ENCODE assay signal across 9 mouse cellular contexts in genomic region chr5:77140108-77140507, GRCm38 (mm10). TPM values are rescaled to one million over a fixed set of nuclear protein-coding genes. Genes with fewer than 3 reads are reported as not detected.
DNase-seq lines count a peak whose midpoint lies in the region; ATAC-seq lines count a peak whose summit lies in the region.
"Had no signal": no experiment of that assay in that cellular context is flagged by ENCODE, and none has a peak within 500 bp of the region (broad histone marks: within the 10 kb centered on the region; RNA-seq: fewer than 3 reads in every experiment).

No protein-coding gene starts in this region.

- DNase-seq in limb, embryonic 11.5 days (ENCODE audit: low spot score) = no peak
- DNase-seq in limb, embryonic 10.5 days (ENCODE audit: low spot score) = no peak
- DNase-seq in liver = peak; percentile 56
- no peak for DNase-seq in layer of hippocampus, postnatal 36 days
- DNase-seq in adrenal gland, adult 18-20 months (ENCODE audit: low spot score in 2 of 2) = no peak

- H3K27ac ChIP-seq in limb, embryonic 11.5 days (replicated peaks; ENCODE audit: low read depth, low read length) = no peak overlapping the region
- no peak overlapping the region for H3K27ac ChIP-seq in limb, embryonic 10.5 days
- 0 out of 2 replicates have a peak overlapping the region, but pooled peaks have one; percentile 33 for H3K27ac ChIP-seq in brown adipose tissue, adult 24 weeks (replicated peaks; ENCODE audit: low read depth, low read length)
- H3K27ac ChIP-seq in midbrain, embryonic 15.5 days = no peak overlapping the region
- H3K27ac ChIP-seq: hindbrain, embryonic 15.5 days had no signal

- H3K4me3 ChIP-seq in limb, embryonic 11.5 days (ENCODE audit: low read depth, low read length) = no peak overlapping the region
- H3K4me3 ChIP-seq in limb, embryonic 10.5 days = no peak overlapping the region
- H3K4me3 ChIP-seq in brown adipose tissue, adult 24 weeks (ENCODE audit: insufficient read depth, low read depth, low read length) = no peak overlapping the region
- H3K4me3 ChIP-seq in midbrain, embryonic 15.5 days = no peak overlapping the region
- H3K4me3 ChIP-seq: hindbrain, embryonic 15.5 days had no signal

- H3K9ac ChIP-seq in limb, embryonic 11.5 days (ENCODE audit: low read length) = no peak overlapping the region
- H3K9ac ChIP-seq in midbrain, embryonic 15.5 days = no peak overlapping the region
- H3K9ac ChIP-seq: hindbrain, embryonic 15.5 days had no signal

- ATAC-seq in limb, embryonic 11.5 days (ENCODE audit: insufficient number of reproducible peaks, low FRiP score, low TSS enrichment, low read depth) = peak; percentile 61; the same call in 1 of the 2 replicates
- ATAC-seq in neutrophil, adult 5-6 weeks (ENCODE audit: extremely low read depth, insufficient number of reproducible peaks, low FRiP score, poor library complexity, severe bottlenecking) = peak; percentile 42; the same call in 1 of the 2 replicates
- ATAC-seq in midbrain, embryonic 15.5 days (replicated peaks) = no peak

- WGBS in limb, embryonic 11.5 days = 47% methylated on average over 6 of the region's 6 CpGs
- WGBS in limb, embryonic 10.5 days = 48% methylated on average over 6 of the region's 6 CpGs
- WGBS in midbrain, embryonic 15.5 days = 62% methylated on average over 6 of the region's 6 CpGs

- no peaks in the 10 kb centered on the region for H3K9me3 ChIP-seq in limb, embryonic 11.5 days (ENCODE audit: control insufficient read depth, low read length)
- H3K9me3 ChIP-seq in limb, embryonic 10.5 days (replicated peaks) = no peaks in the 10 kb centered on the region
- no peaks in the 10 kb centered on the region for H3K9me3 ChIP-seq in midbrain, embryonic 15.5 days
- H3K9me3 ChIP-seq: hindbrain, embryonic 15.5 days had no signal

- H3K27me3 ChIP-seq in limb, embryonic 11.5 days (ENCODE audit: control insufficient read depth, insufficient read depth, low read length) = no peaks in the 10 kb centered on the region
- no peaks in the 10 kb centered on the region for H3K27me3 ChIP-seq in limb, embryonic 10.5 days (ENCODE audit: low read depth, poor library complexity, severe bottlenecking)
- H3K27me3 ChIP-seq in midbrain, embryonic 15.5 days (replicated peaks) = no peaks in the 10 kb centered on the region
- H3K27me3 ChIP-seq: hindbrain, embryonic 15.5 days had no signal

- no peaks in the 10 kb centered on the region for H3K36me3 ChIP-seq in limb, embryonic 11.5 days (ENCODE audit: control insufficient read depth, insufficient read depth, low read length)
- H3K36me3 ChIP-seq in limb, embryonic 10.5 days = no peaks in the 10 kb centered on the region
- H3K36me3 ChIP-seq in midbrain, embryonic 15.5 days (replicated peaks) = no peaks in the 10 kb centered on the region
- H3K36me3 ChIP-seq: hindbrain, embryonic 15.5 days had no signal

- H3K4me2 ChIP-seq in limb, embryonic 11.5 days (ENCODE audit: low read depth, severe bottlenecking) = peak overlapping the region; percentile 22
- H3K4me2 ChIP-seq in midbrain, embryonic 15.5 days = no peak overlapping the region
- H3K4me2 ChIP-seq: hindbrain, embryonic 15.5 days had no signal

- H3K4me1 ChIP-seq in limb, embryonic 11.5 days (ENCODE audit: control insufficient read depth, insufficient read depth, low read length) = 0 out of 2 replicates have a peak, but pooled peaks cover 5% of the 10 kb centered on the region
- peaks cover 24% of the 10 kb centered on the region for H3K4me1 ChIP-seq in limb, embryonic 10.5 days
- H3K4me1 ChIP-seq in brown adipose tissue, adult 24 weeks (ENCODE audit: control insufficient read depth, insufficient read depth, insufficient read length, low read length) = no peaks in the 10 kb centered on the region
- no peaks in the 10 kb centered on the region for H3K4me1 ChIP-seq in midbrain, embryonic 15.5 days

RNA-seq across cellular contexts. Expression of gene Hopx, which starts 25.2 kb away (rescaled TPM):
- polyA plus RNA-seq in limb, embryonic 11.5 days (2014; fragmentation: Nextera tagmentation; extraction: Ambion mirVana) = 0.13 and 0.34 TPM in 2 replicates
- polyA plus RNA-seq in limb, embryonic 10.5 days (2016; fragmentation: Nextera tagmentation; extraction: Ambion mirVana) = not detected in 2 replicates
- polyA plus RNA-seq in brown adipose tissue, adult 24 weeks (2012; ENCODE audit: insufficient read depth, insufficient read length, missing spikeins) = 5.0 and 10.8 TPM in 2 replicates
- total RNA-seq in neutrophil, adult 5-6 weeks (2017) = 13.6 and 16.1 TPM in 2 replicates
- 0.74 and 0.98 TPM in 2 replicates for polyA plus RNA-seq in midbrain, embryonic 15.5 days (2015; fragmentation: Nextera tagmentation; extraction: Ambion mirVana)
- 10 to 100 TPM; 85.0 to 92.8 TPM for total RNA-seq in layer of hippocampus, postnatal 36 days (2021)
- 1 to 10 TPM; 2.4 to 3.3 TPM for total RNA-seq in adrenal gland, adult 18-20 months (2021)
